Mouse (Mus musculus): ENCODE results near the gene Mterf1b.

- TF ChIP-seq TBP (conservative IDR thresholded peaks at IDR 0.05; ENCODE audit: low read depth, low read length) (peak; percentile 54; the same call in 1 of the 2 replicates), GABPA (IDR thresholded peaks at IDR 0.05; ENCODE audit: insufficient replicate concordance, low read depth, low read length) (no peak), EP300 (IDR thresholded peaks at IDR 0.05; ENCODE audit: low read length) (peak; percentile 29; the same call in 1 of the 2 replicates), CTCF (conservative IDR thresholded peaks at IDR 0.05 in 1 of 2, IDR thresholded peaks at IDR 0.05 in 1 of 2; ENCODE audit: low read depth in 2 of 2, low read length in 2 of 2) (no peak), NRF1 (IDR thresholded peaks at IDR 0.05; ENCODE audit: low read depth, low read length) (no peak), CHD2 (IDR thresholded peaks at IDR 0.05; ENCODE audit: low read length) (no peak), USF1 (IDR thresholded peaks at IDR 0.05; ENCODE audit: low read depth, low read length) (no peak), POLR2AphosphoS2 (IDR thresholded peaks at IDR 0.05; ENCODE audit: low read depth, low read length) (no peak), MXI1 (IDR thresholded peaks at IDR 0.05; ENCODE audit: low read depth, low read length) (no peak; the same call in 1 of the 2 replicates), POLR2A (IDR thresholded peaks at IDR 0.05; ENCODE audit: low read depth, low read length) (0 out of 2 replicates have a peak, but pooled peaks have one; percentile 21)
Observed at GRCm38 (mm10) chr5:4179364-4179763, 12.8 kb upstream of the Mterf1b start.

All from CH12.LX (cell line).